ENCODE assay signal across 13 mouse cellular contexts in the genomic region with DNA sequence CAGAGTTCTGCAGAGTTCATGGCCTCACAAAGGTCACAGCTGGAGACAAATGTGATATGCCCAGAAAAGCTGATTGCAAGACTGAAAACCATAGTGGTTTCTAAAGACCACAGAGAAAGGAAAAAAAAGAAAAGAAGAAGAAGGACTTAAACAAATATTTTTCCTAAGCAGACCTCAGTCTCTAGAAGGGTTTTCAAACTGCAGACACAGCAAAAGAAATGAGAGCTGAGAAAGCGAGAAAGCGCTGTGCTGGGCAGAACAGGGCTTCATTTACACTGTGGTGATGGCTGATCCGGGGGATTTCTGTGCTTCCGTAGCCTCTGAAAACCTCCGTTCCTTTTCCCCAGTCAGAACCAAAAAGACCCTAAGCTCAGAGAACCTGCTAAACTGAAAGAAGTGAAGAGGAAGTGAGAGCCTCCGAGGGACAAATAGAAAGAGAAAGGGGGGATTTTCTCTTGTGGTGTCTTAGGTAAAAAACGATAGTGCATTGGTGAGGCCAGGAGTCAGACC. TPM values are rescaled to one million over a fixed set of nuclear protein-coding genes. Genes with fewer than 3 reads are reported as not detected.
DNase-seq lines count a peak whose midpoint lies in the region; ATAC-seq lines count a peak whose summit lies in the region.
"Had no signal": no experiment of that assay in that cellular context is flagged by ENCODE, and none has a peak within 500 bp of the region (broad histone marks: within the 10 kb centered on the region; RNA-seq: fewer than 3 reads in every experiment).

No protein-coding gene starts in this region.

- no peak for DNase-seq in midbrain, embryonic 14.5 days
- no peak for DNase-seq in hindbrain, embryonic 14.5 days (ENCODE audit: low spot score)
- DNase-seq in adrenal gland, adult 8-10 months, result no peak
- no peak for DNase-seq in right cerebral cortex, postnatal 4 days
- DNase-seq: cerebellum, postnatal 36 days; forebrain, postnatal 0 days; kidney, postnatal 4 days; liver, embryonic 13.5 days; thymus, postnatal 25 days had no signal

- no peak overlapping the region for H3K4me3 ChIP-seq in midbrain, embryonic 12.5 days
- no peak overlapping the region for H3K4me3 ChIP-seq in midbrain, embryonic 14.5 days (replicated peaks; ENCODE audit: low read depth, low read length)
- no peak overlapping the region for H3K4me3 ChIP-seq in brown adipose tissue, adult 24 weeks (ENCODE audit: insufficient read depth, low read depth, low read length)
- H3K4me3 ChIP-seq in hindbrain, embryonic 14.5 days (replicated peaks; ENCODE audit: low read length), result no peak overlapping the region
- H3K4me3 ChIP-seq: heart, embryonic 13.5 days; liver, embryonic 13.5 days had no signal

- 0 out of 2 replicates have a peak, but pooled peaks cover 3% of the 10 kb centered on the region for H3K4me1 ChIP-seq in midbrain, embryonic 12.5 days
- H3K4me1 ChIP-seq in midbrain, embryonic 14.5 days (ENCODE audit: control insufficient read depth, insufficient read depth, low read length), result no peaks in the 10 kb centered on the region
- H3K4me1 ChIP-seq in brown adipose tissue, adult 24 weeks (ENCODE audit: control insufficient read depth, insufficient read depth, insufficient read length, low read length), result no peaks in the 10 kb centered on the region
- peaks cover 14% of the 10 kb centered on the region; the same call in 1 of the 2 replicates for H3K4me1 ChIP-seq in hindbrain, embryonic 14.5 days (replicated peaks; ENCODE audit: control insufficient read depth, insufficient read depth, low read length)

- no peak overlapping the region for H3K4me2 ChIP-seq in midbrain, embryonic 12.5 days (replicated peaks)
- H3K4me2 ChIP-seq in midbrain, embryonic 14.5 days (ENCODE audit: low read length), result no peak overlapping the region
- no peak overlapping the region for H3K4me2 ChIP-seq in hindbrain, embryonic 14.5 days (replicated peaks)
- H3K4me2 ChIP-seq: heart, embryonic 13.5 days; liver, embryonic 13.5 days had no signal

- 50% methylated on average over 7 of the region's 7 CpGs for WGBS in midbrain, embryonic 12.5 days
- WGBS in midbrain, embryonic 14.5 days, result 58% methylated on average over 7 of the region's 7 CpGs
- 53% methylated on average over 7 of the region's 7 CpGs for WGBS in hindbrain, embryonic 14.5 days

- H3K27me3 ChIP-seq in midbrain, embryonic 12.5 days, result no peaks in the 10 kb centered on the region
- no peaks in the 10 kb centered on the region for H3K27me3 ChIP-seq in midbrain, embryonic 14.5 days (ENCODE audit: control insufficient read depth, insufficient read depth, low read length)
- H3K27me3 ChIP-seq in hindbrain, embryonic 14.5 days (ENCODE audit: control insufficient read depth, insufficient read depth, low read length), result no peaks in the 10 kb centered on the region
- H3K27me3 ChIP-seq: heart, embryonic 13.5 days; liver, embryonic 13.5 days had no signal

- no peaks in the 10 kb centered on the region for H3K9me3 ChIP-seq in midbrain, embryonic 12.5 days
- H3K9me3 ChIP-seq in midbrain, embryonic 14.5 days (ENCODE audit: control insufficient read depth, low read length), result no peaks in the 10 kb centered on the region
- H3K9me3 ChIP-seq in hindbrain, embryonic 14.5 days (ENCODE audit: control insufficient read depth, low read length), result no peaks in the 10 kb centered on the region
- H3K9me3 ChIP-seq: heart, embryonic 13.5 days; liver, embryonic 13.5 days had no signal

- 0 out of 2 replicates have a peak overlapping the region, but pooled peaks have one; percentile 11 for H3K9ac ChIP-seq in midbrain, embryonic 12.5 days (replicated peaks)
- no peak overlapping the region for H3K9ac ChIP-seq in midbrain, embryonic 14.5 days (replicated peaks; ENCODE audit: low read length)
- no peak overlapping the region for H3K9ac ChIP-seq in hindbrain, embryonic 14.5 days
- H3K9ac ChIP-seq: forebrain, postnatal 0 days; heart, embryonic 13.5 days; liver, embryonic 13.5 days had no signal

- ATAC-seq in midbrain, embryonic 12.5 days (ENCODE audit: low FRiP score, low read depth), result no peak
- ATAC-seq in midbrain, embryonic 14.5 days (ENCODE audit: low FRiP score, low TSS enrichment), result no peak
- no peak for ATAC-seq in hindbrain, embryonic 14.5 days (ENCODE audit: low FRiP score)
- ATAC-seq in neutrophil, adult 5-6 weeks (ENCODE audit: extremely low read depth, insufficient number of reproducible peaks, low FRiP score, poor library complexity, severe bottlenecking), result peak; percentile 53
- ATAC-seq: forebrain, postnatal 0 days had no signal

- H3K27ac ChIP-seq in midbrain, embryonic 12.5 days (replicated peaks), result 0 out of 2 replicates have a peak overlapping the region, but pooled peaks have one; percentile 6
- H3K27ac ChIP-seq in midbrain, embryonic 14.5 days (replicated peaks; ENCODE audit: low read depth, low read length), result no peak overlapping the region
- peak overlapping the region; percentile 40; the same call in 1 of the 2 replicates for H3K27ac ChIP-seq in brown adipose tissue, adult 24 weeks (replicated peaks; ENCODE audit: low read depth, low read length)
- H3K27ac ChIP-seq in hindbrain, embryonic 14.5 days, result peak overlapping the region; percentile 18
- H3K27ac ChIP-seq: heart, embryonic 13.5 days; liver, embryonic 13.5 days had no signal

- H3K36me3 ChIP-seq in midbrain, embryonic 12.5 days, result no peaks in the 10 kb centered on the region
- H3K36me3 ChIP-seq in midbrain, embryonic 14.5 days (ENCODE audit: control insufficient read depth, insufficient read depth, low read length), result no peaks in the 10 kb centered on the region
- no peaks in the 10 kb centered on the region for H3K36me3 ChIP-seq in hindbrain, embryonic 14.5 days (replicated peaks; ENCODE audit: control insufficient read depth, insufficient read depth)
- H3K36me3 ChIP-seq: heart, embryonic 13.5 days; liver, embryonic 13.5 days had no signal

RNA-seq across cellular contexts. Expression of a gene that starts 57.2 kb away (rescaled TPM):
- polyA plus RNA-seq in midbrain, embryonic 12.5 days (2016; fragmentation: Nextera tagmentation; extraction: Ambion mirVana), result 2,718 and 2,773 TPM in 2 replicates
- 2,437 and 3,041 TPM in 2 replicates for polyA plus RNA-seq in midbrain, embryonic 14.5 days (2014; fragmentation: Nextera tagmentation; extraction: Ambion mirVana)
- polyA plus RNA-seq in brown adipose tissue, adult 24 weeks (2012; ENCODE audit: insufficient read depth, insufficient read length, missing spikeins), result 688 and 2,704 TPM in 2 replicates
- 2,885 and 3,458 TPM in 2 replicates for polyA plus RNA-seq in hindbrain, embryonic 14.5 days (2014; fragmentation: Nextera tagmentation; extraction: Ambion mirVana)
- 1,488 and 1,684 TPM in 2 replicates for total RNA-seq in neutrophil, adult 5-6 weeks (2017)
- total RNA-seq in adrenal gland, adult 8-10 months (2022), result 1,000 to 10,000 TPM; 1,250 to 2,890 (median 1,476) TPM

RNA-seq across cellular contexts. Expression of a gene that starts 57.8 kb away (rescaled TPM):
- 40.8 and 47.4 TPM in 2 replicates for polyA plus RNA-seq in midbrain, embryonic 12.5 days (2016; fragmentation: Nextera tagmentation; extraction: Ambion mirVana)
- 57.4 and 60.2 TPM in 2 replicates for polyA plus RNA-seq in midbrain, embryonic 14.5 days (2014; fragmentation: Nextera tagmentation; extraction: Ambion mirVana)
- 2.9 and 7.2 TPM in 2 replicates for polyA plus RNA-seq in brown adipose tissue, adult 24 weeks (2012; ENCODE audit: insufficient read depth, insufficient read length, missing spikeins)
- 56.6 and 62.9 TPM in 2 replicates for polyA plus RNA-seq in hindbrain, embryonic 14.5 days (2014; fragmentation: Nextera tagmentation; extraction: Ambion mirVana)
- 0.25 and 0.81 TPM in 2 replicates for total RNA-seq in neutrophil, adult 5-6 weeks (2017)
- total RNA-seq in adrenal gland, adult 8-10 months (2022), result 10 to 100 TPM in 1 of 4 experiments, 1 to 10 TPM in 3; 3.5 to 10.5 (median 5.9) TPM
